Mouse (Mus musculus) left cerebral cortex, postnatal 25 days (tissue): Measurements from ENCODE around the gene Olfr1109. TPM values are rescaled to one million over a fixed set of nuclear protein-coding genes. Genes with fewer than 3 reads are reported as not detected.

Experiments used
- DNase-seq, 2 experiments: peaks; one replicate each; pipeline ENCODE4 v3.0.0; 2022; ENCODE audit warnings: low spot score in 2 of 2, mixed read lengths in 1 of 2
- intact Hi-C: fragments of 180-260 bp; cut with DNase I; formaldehyde crosslinking; loops from one replicate; pipeline ENCODE4 v1.15.1; 2025
- total RNA-seq, 2 experiments: library from RNA; stranded (reverse); gene quantifications; 2 replicates each; pipeline ENCODE4 v1.2.3; 2021

Olfr1109 gene
- not detected for total RNA-seq

GRCm38 (mm10) chr2:87095908-87096307, at the start of gene Olfr1109:
Gene Olfr1109 (minus strand): TSS chr2:87096008.
- no peak for DNase-seq
- intact Hi-C loops = no loop called here

- no peak for DNase-seq
- intact Hi-C loops = no loop called here
Observed at GRCm38 (mm10) chr2:87140200-87140599, 44.4 kb upstream of the Olfr1109 start, which contains the start of gene Olfr1110. Gene Olfr1110 (minus strand): TSS chr2:87140300.

DNA sequence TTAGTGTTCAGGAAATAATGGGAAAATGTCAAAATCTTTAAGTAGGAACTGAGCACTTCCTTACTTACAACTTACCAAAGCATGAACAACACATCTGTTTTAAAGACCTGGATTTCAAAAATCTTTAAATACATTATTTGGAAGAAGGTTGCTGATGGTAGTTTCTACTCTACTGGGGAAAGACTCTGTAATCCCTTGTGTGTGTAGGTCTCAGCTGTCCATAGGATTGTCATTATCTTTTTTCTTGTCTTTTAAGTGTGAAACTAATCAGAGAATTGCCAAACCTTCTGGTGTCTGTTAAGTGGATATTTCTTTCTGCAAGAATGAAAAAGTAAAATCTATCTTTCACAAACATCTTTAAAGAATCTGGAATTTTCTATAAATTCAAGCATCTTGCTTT, 18.7 kb upstream of the Olfr1109 start, which contains the start of gene Olfr259:
TSS of gene Olfr259 (minus strand) at position 101 of the 400 bp plus-strand sequence.
- no peak for DNase-seq
- intact Hi-C loops = no loop called here

- DNase-seq = no peak
- intact Hi-C loops = no loop called here
Observed at GRCm38 (mm10) chr2:87075717-87076116, 20.1 kb downstream of the Olfr1109 start, which contains the start of gene Olfr1107. Gene Olfr1107 (minus strand): TSS chr2:87075817.

DNA sequence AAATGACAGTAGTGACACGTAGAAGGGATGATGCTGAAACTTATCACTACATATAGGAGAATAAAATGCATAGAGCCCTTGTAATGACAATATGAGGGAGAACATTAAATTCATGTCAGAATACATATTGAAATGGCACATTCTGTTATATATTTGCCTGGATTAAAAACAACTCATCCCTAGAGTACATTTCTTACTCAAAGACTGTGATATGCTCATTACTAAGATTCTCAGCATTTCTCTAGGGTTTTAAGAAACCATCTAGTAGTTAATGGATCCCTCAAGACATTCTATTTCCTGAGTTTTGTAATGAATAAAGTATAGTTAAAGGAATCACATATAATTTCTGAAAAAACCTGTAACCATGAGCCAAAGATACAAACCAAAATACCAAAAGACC, 43.6 kb downstream of the Olfr1109 start, which contains the start of gene Olfr1106:
TSS of gene Olfr1106 (minus strand) at position 101 of the 400 bp plus-strand sequence.
- intact Hi-C loops = no loop called here
- no peak for DNase-seq

Other genes starting within 250 kb of the Olfr1109 start
- not detected for gene Olfr1095, start 244.3 kb downstream of the Olfr1109 start, total RNA-seq
- gene Gm13723, start 221.2 kb downstream of the Olfr1109 start, total RNA-seq = not detected
- gene Olfr1097, start 203.8 kb downstream of the Olfr1109 start, total RNA-seq = not detected
- not detected for gene Olfr1098, start 171.5 kb downstream of the Olfr1109 start, total RNA-seq
- not detected for gene Olfr1099, start 135.3 kb downstream of the Olfr1109 start, total RNA-seq
- not detected for gene Olfr1100, start 116.1 kb downstream of the Olfr1109 start, total RNA-seq
- not detected for gene Olfr1101, start 104.8 kb downstream of the Olfr1109 start, total RNA-seq
- not detected for gene Olfr1102, start 97.6 kb downstream of the Olfr1109 start, total RNA-seq
- gene Olfr1104, start 68.9 kb downstream of the Olfr1109 start, total RNA-seq = not detected
- gene Olfr1105, start 59.5 kb downstream of the Olfr1109 start, total RNA-seq = not detected
- gene Olfr1106, start 43.7 kb downstream of the Olfr1109 start, total RNA-seq = not detected
- gene Olfr1107, start 20.2 kb downstream of the Olfr1109 start, total RNA-seq = not detected
- not detected for gene Olfr259, start 18.6 kb upstream of the Olfr1109 start, total RNA-seq
- gene Olfr1110, start 44.3 kb upstream of the Olfr1109 start, total RNA-seq = not detected
- gene Olfr1111, start 56.6 kb upstream of the Olfr1109 start, total RNA-seq = not detected
- not detected for gene Olfr1112, start 91.8 kb upstream of the Olfr1109 start, total RNA-seq
- not detected for gene Olfr1113, start 113.0 kb upstream of the Olfr1109 start, total RNA-seq
- gene Olfr1115, start 152.0 kb upstream of the Olfr1109 start, total RNA-seq = not detected
- not detected for gene Olfr1116, start 171.5 kb upstream of the Olfr1109 start, total RNA-seq
- not detected for gene Olfr1118, start 211.6 kb upstream of the Olfr1109 start, total RNA-seq